ENCODE assay signal across 7 mouse cellular contexts in genomic region chr5:137601365-137601729, GRCm38 (mm10). TPM values are rescaled to one million over a fixed set of nuclear protein-coding genes. Genes with fewer than 3 reads are reported as not detected.
DNase-seq lines count a peak whose midpoint lies in the region; ATAC-seq and TF ChIP-seq lines count a peak whose summit lies in the region.

No protein-coding gene starts in this region.

- peak overlapping the region; percentile 77 for H3K27ac ChIP-seq in ES-Bruce4 (ENCODE audit: insufficient read depth, low read length)
- peak overlapping the region; percentile 83; the same call in 1 of the 2 replicates for H3K27ac ChIP-seq in kidney, postnatal 0 days
- H3K27ac ChIP-seq in midbrain, embryonic 10.5 days (replicated peaks), result peak overlapping the region; percentile 97

- H3K9ac ChIP-seq in ES-Bruce4 (ENCODE audit: low read depth, poor library complexity, severe bottlenecking), result peak overlapping the region; percentile 90
- peak overlapping the region; percentile 57 for H3K9ac ChIP-seq in kidney, postnatal 0 days (ENCODE audit: low read depth, low read length)

- peaks cover 11% of the 10 kb centered on the region for H3K36me3 ChIP-seq in ES-Bruce4 (ENCODE audit: control insufficient read depth, insufficient read depth, low read length, poor library complexity, severe bottlenecking)
- no peaks in the 10 kb centered on the region for H3K36me3 ChIP-seq in kidney, postnatal 0 days (ENCODE audit: insufficient read depth, low read length)
- H3K36me3 ChIP-seq in midbrain, embryonic 10.5 days, result peaks cover 24% of the 10 kb centered on the region

- H3K4me3 ChIP-seq in ES-Bruce4 (ENCODE audit: low read depth, low read length), result peak overlapping the region; percentile 83
- peak overlapping the region; percentile 72 for H3K4me3 ChIP-seq in kidney, postnatal 0 days (replicated peaks; ENCODE audit: low read depth, low read length)
- peak overlapping the region; percentile 67 for H3K4me3 ChIP-seq in midbrain, embryonic 10.5 days

- no peak for TF ChIP-seq EP300 in ES-Bruce4 (IDR thresholded peaks at IDR 0.05; ENCODE audit: insufficient read depth, low read depth, low read length)

- no peak for TF ChIP-seq CTCF in ES-Bruce4 (IDR thresholded peaks at IDR 0.05; ENCODE audit: low read depth, low read length)
- TF ChIP-seq CTCF in kidney, postnatal 0 days (IDR thresholded peaks at IDR 0.05; ENCODE audit: low read depth), result no peak

- ATAC-seq in kidney, postnatal 0 days (replicated peaks; ENCODE audit: low FRiP score, low read depth), result no peak

- H3K4me1 ChIP-seq in ES-Bruce4 (ENCODE audit: control insufficient read depth, insufficient read depth, low read length), result peaks cover 5% of the 10 kb centered on the region
- H3K4me1 ChIP-seq in kidney, postnatal 0 days (replicated peaks; ENCODE audit: insufficient read depth, low read length), result peaks cover 10% of the 10 kb centered on the region
- peaks cover 58% of the 10 kb centered on the region for H3K4me1 ChIP-seq in midbrain, embryonic 10.5 days

- peak overlapping the region; percentile 65 for H3K4me2 ChIP-seq in kidney, postnatal 0 days (ENCODE audit: low read length)

- no peaks in the 10 kb centered on the region for H3K27me3 ChIP-seq in ES-Bruce4 (ENCODE audit: control insufficient read depth, insufficient read depth, low read length, poor library complexity, severe bottlenecking)
- no peaks in the 10 kb centered on the region for H3K27me3 ChIP-seq in kidney, postnatal 0 days (ENCODE audit: insufficient read depth, low read length)
- H3K27me3 ChIP-seq in midbrain, embryonic 10.5 days (ENCODE audit: low read depth, poor library complexity, severe bottlenecking), result no peaks in the 10 kb centered on the region

- peak; percentile 73 for DNase-seq in R1 (ENCODE audit: low read depth, low spot score)
- DNase-seq in gastrocnemius, postnatal 25 days, result peak; percentile 37
- DNase-seq in kidney, postnatal 0 days (ENCODE audit: low spot score), result no peak
- DNase-seq in midbrain, embryonic 10.5 days (ENCODE audit: low spot score), result peak; percentile 55
- DNase-seq in left cerebral cortex, postnatal 14 days (ENCODE audit: low spot score in 2 of 2), result no peak
- no peak for DNase-seq in ovary, postnatal 36 days (ENCODE audit: low spot score)

- WGBS in kidney, postnatal 0 days, result under 1% methylated on average over 22 of the region's 22 CpGs
- WGBS in midbrain, embryonic 10.5 days, result under 1% methylated on average over 22 of the region's 22 CpGs

- intact Hi-C loops in left cerebral cortex, postnatal 14 days (cut with DNase I), result loop anchor here (5.0 kb wide), 1 partner anchor 69 kb away; the partner anchor contains the start of genes Epo and Gnb2

- TF ChIP-seq POLR2A in ES-Bruce4 (IDR thresholded peaks at IDR 0.05; ENCODE audit: insufficient read depth, low read length), result no peak

- H3K9me3 ChIP-seq in ES-Bruce4 (replicated peaks; ENCODE audit: control insufficient read depth, insufficient read depth, low read length, poor library complexity, severe bottlenecking), result no peaks in the 10 kb centered on the region
- no peaks in the 10 kb centered on the region for H3K9me3 ChIP-seq in kidney, postnatal 0 days (replicated peaks; ENCODE audit: low read length)
- no peaks in the 10 kb centered on the region; the same call in 1 of the 2 replicates for H3K9me3 ChIP-seq in midbrain, embryonic 10.5 days (replicated peaks)

RNA-seq across cellular contexts. Expression of gene Mospd3, which starts 0.5 kb away (rescaled TPM):
- polyA plus RNA-seq in ES-Bruce4 (2011; ENCODE audit: insufficient read depth, insufficient read length, low read depth, missing spikeins), result 20.3 and 22.4 TPM in 2 replicates
- total RNA-seq in gastrocnemius, postnatal 25 days (2021), result 10 to 100 TPM; 12.5 to 12.8 TPM
- polyA plus RNA-seq in kidney, postnatal 0 days (2015; fragmentation: Nextera tagmentation; extraction: Ambion mirVana), result 37.8 and 39.3 TPM in 2 replicates
- 14.0 and 19.4 TPM in 2 replicates for polyA plus RNA-seq in midbrain, embryonic 10.5 days (2016; fragmentation: Nextera tagmentation; extraction: Ambion mirVana)
- 10 to 100 TPM; 32.7 to 33.5 TPM for total RNA-seq in left cerebral cortex, postnatal 14 days (2021)

RNA-seq across cellular contexts. Expression of gene Pcolce, which starts 12.2 kb away (rescaled TPM):
- 49.2 and 60.6 TPM in 2 replicates for polyA plus RNA-seq in ES-Bruce4 (2011; ENCODE audit: insufficient read depth, insufficient read length, low read depth, missing spikeins)
- 100 to 1,000 TPM in 1 of 2 experiments, 10 to 100 TPM in 1; 79.0 to 112 TPM for total RNA-seq in gastrocnemius, postnatal 25 days (2021)
- polyA plus RNA-seq in kidney, postnatal 0 days (2015; fragmentation: Nextera tagmentation; extraction: Ambion mirVana), result 120 and 136 TPM in 2 replicates
- polyA plus RNA-seq in midbrain, embryonic 10.5 days (2016; fragmentation: Nextera tagmentation; extraction: Ambion mirVana), result 61.4 and 68.2 TPM in 2 replicates
- 10 to 100 TPM; 12.9 to 14.6 TPM for total RNA-seq in left cerebral cortex, postnatal 14 days (2021)

RNA-seq across cellular contexts. Expression of gene Fbxo24, which starts 27.5 kb away (rescaled TPM):
- polyA plus RNA-seq in ES-Bruce4 (2011; ENCODE audit: insufficient read depth, insufficient read length, low read depth, missing spikeins), result 0.48 and 0.94 TPM in 2 replicates
- total RNA-seq in gastrocnemius, postnatal 25 days (2021), result under 1 TPM; 0.16 to 0.18 TPM
- 0.14 and 0.17 TPM in 2 replicates for polyA plus RNA-seq in kidney, postnatal 0 days (2015; fragmentation: Nextera tagmentation; extraction: Ambion mirVana)
- polyA plus RNA-seq in midbrain, embryonic 10.5 days (2016; fragmentation: Nextera tagmentation; extraction: Ambion mirVana), result 0.25 and 0.28 TPM in 2 replicates
- total RNA-seq in left cerebral cortex, postnatal 14 days (2021), result under 1 TPM in 1 of 2 experiments, not detected in 1; 0.15 TPM

RNA-seq across cellular contexts. Expression of gene Lrch4, which starts 27.6 kb away (rescaled TPM):
- polyA plus RNA-seq in ES-Bruce4 (2011; ENCODE audit: insufficient read depth, insufficient read length, low read depth, missing spikeins), result 25.1 and 28.6 TPM in 2 replicates
- 10 to 100 TPM; 13.9 to 15.4 TPM for total RNA-seq in gastrocnemius, postnatal 25 days (2021)
- 42.6 and 42.9 TPM in 2 replicates for polyA plus RNA-seq in kidney, postnatal 0 days (2015; fragmentation: Nextera tagmentation; extraction: Ambion mirVana)
- 27.2 and 32.7 TPM in 2 replicates for polyA plus RNA-seq in midbrain, embryonic 10.5 days (2016; fragmentation: Nextera tagmentation; extraction: Ambion mirVana)
- total RNA-seq in left cerebral cortex, postnatal 14 days (2021), result 10 to 100 TPM in 1 of 2 experiments, 1 to 10 TPM in 1; 7.1 to 13.7 TPM

RNA-seq across cellular contexts. Expression of gene Gm20605, which starts 27.6 kb away (rescaled TPM):
- polyA plus RNA-seq in ES-Bruce4 (2011; ENCODE audit: insufficient read depth, insufficient read length, low read depth, missing spikeins), result 5.4 and 9.0 TPM in 2 replicates
- 1 to 10 TPM; 2.9 to 3.9 TPM for total RNA-seq in gastrocnemius, postnatal 25 days (2021)
- 5.3 and 6.2 TPM in 2 replicates for polyA plus RNA-seq in kidney, postnatal 0 days (2015; fragmentation: Nextera tagmentation; extraction: Ambion mirVana)
- 14.0 and 15.4 TPM in 2 replicates for polyA plus RNA-seq in midbrain, embryonic 10.5 days (2016; fragmentation: Nextera tagmentation; extraction: Ambion mirVana)
- 10 to 100 TPM in 1 of 2 experiments, 1 to 10 TPM in 1; 8.8 to 10.6 TPM for total RNA-seq in left cerebral cortex, postnatal 14 days (2021)

Comparison
In these comparisons a context has a peak if more than half of its experiments do, and no peak if none do; other contexts are left out.
1. DNase-seq: peak in R1 (single experiment), gastrocnemius, postnatal 25 days (single experiment) and midbrain, embryonic 10.5 days (single experiment); none in kidney, postnatal 0 days (single experiment), left cerebral cortex, postnatal 14 days (0 of 2) and ovary, postnatal 36 days (single experiment).
2. Peak in every context shown above with its lines, with median percentiles within 50 percentile points of each other: H3K27ac ChIP-seq and H3K4me3 ChIP-seq.